Mouse (Mus musculus) bone marrow macrophage, adult 2 months (primary cell): ENCODE results near the gene Msx3. TPM values are rescaled to one million over a fixed set of nuclear protein-coding genes. Genes with fewer than 3 reads are reported as not detected.
A peak's percentile ranks its signal among the peaks of the same experiment; 100 is the strongest.

Source experiments
- H3K27ac ChIP-seq: 2 replicates; pipeline ENCODE4 v1.5.1; 2012; ENCODE audit warnings: low read depth, low read length; ENCODE audit not compliant: insufficient read depth
- H3K4me1 ChIP-seq: 2 replicates; pipeline ENCODE4 v1.6.1; 2012; ENCODE audit warnings: low read length; ENCODE audit not compliant: control insufficient read depth, insufficient read depth
- H3K4me3 ChIP-seq: 2 replicates; pipeline ENCODE4 v1.5.1; 2012; ENCODE audit warnings: mild to moderate bottlenecking, low read length, moderate library complexity; ENCODE audit not compliant: insufficient read depth
- CTCF ChIP-seq: IDR thresholded peaks from 2 replicates; pipeline ENCODE4 v1.5.1; 2012; ENCODE audit warnings: low read depth, mild to moderate bottlenecking, low read length, moderate library complexity
- POLR2A ChIP-seq: IDR thresholded peaks from 2 replicates; pipeline ENCODE4 v1.6.1; 2012; ENCODE audit warnings: mild to moderate bottlenecking, low read depth, low read length, borderline replicate concordance
- polyA plus RNA-seq: library from polyadenylated mRNA; stranded (reverse); fragments of >200 nt; gene quantifications from 2 replicates; pipeline ENCODE4 v1.2.4, GENCODE M21; 2012; ENCODE audit not compliant: missing spikeins, insufficient read depth, insufficient read length

Gene Msx3
- polyA plus RNA-seq, 1 experiment, result not detected

DNA sequence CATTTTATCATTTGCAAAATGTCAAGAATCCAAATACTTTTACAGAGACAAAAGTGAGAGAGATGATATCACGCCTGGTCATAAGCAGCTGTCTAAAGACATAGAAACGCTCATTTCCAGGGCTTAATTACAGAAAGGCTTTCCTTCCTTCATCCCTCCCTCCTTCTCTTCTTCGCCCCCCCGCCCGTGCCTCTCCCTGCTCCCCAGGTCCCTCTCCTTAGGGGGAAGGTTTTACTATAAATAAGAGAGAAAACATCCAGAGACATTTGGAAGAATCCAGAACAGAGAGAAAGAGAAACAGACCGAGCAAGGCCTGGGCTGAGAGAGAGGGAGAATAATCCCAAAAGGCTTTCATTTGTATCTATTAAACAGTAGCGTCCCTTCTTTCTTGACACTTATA, 13.4 kb downstream of the Msx3 start:
- TF ChIP-seq CTCF, result no peak
- TF ChIP-seq POLR2A, result no peak
- peak overlapping the region; percentile 88 for H3K4me3 ChIP-seq
- 0 out of 2 replicates have a peak overlapping the region, but pooled peaks have one; percentile 21 for H3K27ac ChIP-seq
- peaks cover 11% of the 10 kb centered on the region for H3K4me1 ChIP-seq

DNA sequence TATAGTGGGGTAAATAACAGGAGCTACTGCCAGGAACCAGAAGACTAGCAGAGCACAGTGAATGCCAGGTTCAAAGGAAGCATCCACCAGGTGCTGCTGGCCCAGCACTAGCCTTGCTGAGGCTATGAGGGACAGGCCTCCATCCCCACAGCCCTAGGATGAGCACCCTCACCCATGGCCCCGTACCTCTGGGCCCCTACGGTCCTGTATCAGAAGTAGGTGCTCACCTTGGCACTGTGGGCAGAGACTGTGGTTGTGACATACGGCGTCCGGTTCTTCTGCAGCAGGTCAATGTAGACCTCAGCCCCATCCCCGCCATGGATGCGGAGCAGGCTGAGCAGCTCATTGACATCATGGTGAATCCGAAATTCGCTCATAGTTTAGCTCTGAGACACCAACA, 15.5 kb downstream of the Msx3 start:
- H3K4me3 ChIP-seq, result no peak overlapping the region
- TF ChIP-seq POLR2A (no peak), CTCF (no peak)
- peaks cover 11% of the 10 kb centered on the region for H3K4me1 ChIP-seq
- no peak overlapping the region for H3K27ac ChIP-seq

DNA sequence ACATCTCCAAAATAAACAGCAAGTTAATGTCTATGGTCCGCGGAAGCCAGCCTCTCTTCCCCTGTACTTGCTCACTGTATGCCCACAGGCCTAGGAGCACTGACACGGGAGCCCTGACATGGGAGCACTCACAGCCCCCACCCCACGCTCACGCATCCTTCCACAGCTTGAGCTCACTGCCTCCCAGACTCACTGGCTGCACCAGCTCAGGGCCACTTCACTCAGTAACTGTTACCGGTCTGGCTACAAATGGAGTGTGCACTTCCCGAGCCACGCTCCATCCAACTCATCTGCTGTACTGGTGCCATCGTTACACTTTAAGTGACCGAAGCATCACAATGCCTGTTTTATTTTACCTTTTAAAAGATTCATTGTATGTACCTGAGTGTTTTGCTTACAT, 16.5 kb downstream of the Msx3 start:
- TF ChIP-seq POLR2A, result no peak
- no peak for TF ChIP-seq CTCF
- no peak overlapping the region for H3K4me3 ChIP-seq
- peaks cover 11% of the 10 kb centered on the region for H3K4me1 ChIP-seq
- H3K27ac ChIP-seq, result no peak overlapping the region

DNA sequence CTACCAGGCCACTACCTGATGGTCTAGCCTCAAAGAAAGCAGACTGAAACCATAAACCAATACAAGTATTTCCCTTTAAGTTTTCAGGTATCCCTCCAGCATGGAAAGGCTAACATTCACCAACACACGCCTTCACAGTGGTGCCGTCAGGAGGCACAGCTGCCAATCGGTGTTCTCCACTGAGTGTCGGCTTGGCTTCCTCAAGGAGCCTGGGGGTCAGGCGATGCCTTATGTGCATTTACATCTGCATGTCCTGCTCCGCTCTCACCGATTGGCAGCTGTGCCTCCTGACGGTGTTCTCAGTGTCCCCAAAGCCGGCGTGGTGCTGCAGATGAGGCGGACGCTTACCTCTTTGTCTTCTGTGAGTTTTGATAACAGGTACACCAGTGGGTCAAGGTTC, 17.1 kb downstream of the Msx3 start:
- TF ChIP-seq POLR2A (no peak), CTCF (no peak)
- Histone ChIP-seq H3K27ac (no peak overlapping the region), H3K4me3 (no peak overlapping the region), H3K4me1 (peaks cover 5% of the 10 kb centered on the region)

DNA sequence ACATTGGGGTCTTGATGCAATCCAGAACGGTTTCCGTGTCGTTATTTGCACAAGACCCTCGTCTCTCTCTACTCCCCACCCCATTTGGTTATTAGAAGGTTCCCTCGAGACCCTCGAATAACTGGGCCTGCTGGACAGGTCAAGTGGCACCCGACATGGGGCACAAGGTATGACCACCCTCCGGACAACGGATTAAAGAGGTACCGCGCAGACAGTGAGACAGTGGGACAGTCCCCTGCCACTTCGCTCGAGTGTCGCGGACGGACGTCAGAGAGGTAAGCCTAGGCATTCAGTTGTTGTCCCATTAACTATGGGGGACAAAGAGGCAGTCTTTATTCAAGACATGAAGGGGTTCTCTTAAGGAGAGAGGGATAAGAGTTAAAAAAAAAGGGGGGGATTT, 37.6 kb downstream of the Msx3 start:
- H3K4me3 ChIP-seq, result no peak overlapping the region
- TF ChIP-seq CTCF (no peak), POLR2A (no peak)

DNA sequence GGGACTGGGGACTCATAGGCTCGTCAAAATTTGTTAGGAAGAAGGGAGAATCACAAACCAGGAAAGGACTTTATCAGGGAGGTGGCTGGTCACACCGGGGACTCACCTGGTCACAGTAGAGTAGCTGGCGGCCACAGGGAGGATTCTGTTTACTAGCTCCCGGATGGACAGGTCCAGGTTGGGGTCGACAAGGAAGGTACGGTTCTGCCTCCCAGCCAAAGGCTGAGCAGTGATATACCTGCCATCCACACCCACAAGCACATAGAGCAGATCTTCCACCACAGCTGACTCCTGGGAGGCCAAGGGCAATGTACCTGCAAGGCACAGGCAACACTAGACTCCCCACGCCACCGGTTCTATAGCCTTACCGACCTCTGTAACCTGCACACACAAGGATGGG, 41.1 kb downstream of the Msx3 start:
- no peak for TF ChIP-seq POLR2A
- TF ChIP-seq CTCF, result no peak
- Histone ChIP-seq H3K27ac (no peak overlapping the region), H3K4me1 (no peaks in the 10 kb centered on the region), H3K4me3 (no peak overlapping the region)

More for the DNA sequence above, 37.6 kb downstream of the Msx3 start:
- no peaks in the 10 kb centered on the region for H3K4me1 ChIP-seq
- H3K27ac ChIP-seq, result no peak overlapping the region

DNA sequence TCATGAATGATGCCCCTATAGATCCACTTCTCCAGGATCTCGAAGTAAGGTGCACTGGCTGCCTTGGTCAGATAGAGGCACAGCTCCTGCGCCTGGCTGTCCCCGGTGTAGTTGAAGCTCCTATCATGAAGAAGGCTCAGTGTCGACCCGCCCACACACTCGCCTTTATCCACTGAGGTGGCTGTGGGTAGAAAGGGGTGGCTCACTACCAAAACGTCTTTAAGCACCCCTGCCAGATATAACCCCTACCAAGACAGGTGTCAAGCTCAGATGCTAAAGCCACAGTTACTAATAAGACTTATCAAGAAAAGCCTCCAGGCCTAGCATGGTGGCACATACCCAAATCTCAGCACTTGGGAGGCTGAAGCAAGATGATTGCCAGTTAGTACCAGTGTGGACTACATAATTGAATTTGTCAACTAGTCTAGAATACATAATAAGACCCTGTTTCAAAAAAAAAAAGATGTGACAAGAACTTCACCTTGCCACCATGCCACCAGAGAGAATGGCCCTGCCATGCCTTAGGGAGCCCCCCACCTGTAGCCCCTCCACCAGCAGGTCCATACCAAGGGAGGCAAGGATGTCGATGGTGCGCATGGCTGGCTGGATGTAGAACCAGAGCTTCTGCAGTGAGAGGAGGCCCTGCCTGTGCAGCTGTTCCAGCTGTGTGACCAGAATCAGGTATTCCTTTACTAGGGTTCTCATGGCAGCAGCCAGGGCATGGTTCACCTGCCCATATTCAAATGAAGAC, 41.9 kb downstream of the Msx3 start:
- no peak overlapping the region for H3K4me3 ChIP-seq
- no peaks in the 10 kb centered on the region for H3K4me1 ChIP-seq
- TF ChIP-seq CTCF (no peak), POLR2A (no peak)
- H3K27ac ChIP-seq, result no peak overlapping the region

DNA sequence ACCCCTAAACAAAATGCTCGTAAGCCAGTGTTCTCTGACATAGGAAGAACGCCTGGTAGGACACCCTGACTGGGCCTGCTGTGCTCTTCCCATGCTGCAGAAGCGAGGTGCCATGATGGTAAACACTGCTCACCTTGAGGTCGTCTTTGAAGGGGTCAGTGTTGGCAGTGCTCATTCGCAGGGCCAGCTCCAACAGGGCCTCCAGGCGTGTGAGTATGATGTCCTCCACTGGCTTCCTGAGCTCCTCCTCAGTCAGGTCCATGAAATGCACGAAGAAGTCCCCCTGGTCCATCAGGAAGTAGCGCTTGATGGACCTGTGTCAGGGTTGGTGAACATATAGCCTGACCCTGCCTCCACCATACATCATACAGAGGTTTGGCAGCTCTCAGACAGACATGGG, 44.2 kb downstream of the Msx3 start:
- H3K4me3 ChIP-seq, result no peak overlapping the region
- TF ChIP-seq POLR2A (no peak), CTCF (no peak)
- H3K27ac ChIP-seq, result no peak overlapping the region
- no peaks in the 10 kb centered on the region for H3K4me1 ChIP-seq

DNA sequence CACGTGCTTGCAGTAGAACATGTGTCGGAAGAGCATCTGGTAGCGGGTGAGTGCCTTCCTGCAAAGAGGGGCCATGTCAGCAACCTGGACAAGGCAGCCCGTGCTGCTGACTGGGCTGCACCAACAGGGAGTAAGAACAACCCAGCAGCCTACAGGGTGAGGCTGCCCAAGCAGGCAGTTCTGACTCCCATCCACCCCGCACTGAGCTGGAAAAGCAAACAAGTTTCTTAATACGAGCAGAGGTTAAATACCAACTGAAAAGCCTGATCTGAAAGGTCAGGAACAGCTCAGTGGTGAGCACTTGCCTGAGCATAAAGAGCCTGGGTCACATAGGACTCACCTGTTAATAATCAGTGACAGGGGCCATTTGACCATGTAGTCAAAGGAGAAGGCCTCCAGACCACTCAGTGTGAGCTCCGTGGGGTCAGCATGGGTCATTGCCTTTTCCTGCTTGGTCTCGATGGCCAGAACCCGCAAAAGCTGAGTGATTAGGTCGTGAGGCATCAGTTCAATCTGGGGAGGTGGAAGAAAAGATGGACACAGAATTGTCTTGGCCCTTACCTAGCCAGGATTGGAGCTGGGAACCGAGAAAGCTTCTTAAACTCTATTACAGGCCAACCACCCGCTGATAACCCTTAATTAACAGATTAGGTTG, 47.7 kb downstream of the Msx3 start:
- Histone ChIP-seq H3K27ac (no peak overlapping the region), H3K4me1 (no peaks in the 10 kb centered on the region), H3K4me3 (no peak overlapping the region)
- TF ChIP-seq POLR2A, result no peak
- no peak for TF ChIP-seq CTCF

DNA sequence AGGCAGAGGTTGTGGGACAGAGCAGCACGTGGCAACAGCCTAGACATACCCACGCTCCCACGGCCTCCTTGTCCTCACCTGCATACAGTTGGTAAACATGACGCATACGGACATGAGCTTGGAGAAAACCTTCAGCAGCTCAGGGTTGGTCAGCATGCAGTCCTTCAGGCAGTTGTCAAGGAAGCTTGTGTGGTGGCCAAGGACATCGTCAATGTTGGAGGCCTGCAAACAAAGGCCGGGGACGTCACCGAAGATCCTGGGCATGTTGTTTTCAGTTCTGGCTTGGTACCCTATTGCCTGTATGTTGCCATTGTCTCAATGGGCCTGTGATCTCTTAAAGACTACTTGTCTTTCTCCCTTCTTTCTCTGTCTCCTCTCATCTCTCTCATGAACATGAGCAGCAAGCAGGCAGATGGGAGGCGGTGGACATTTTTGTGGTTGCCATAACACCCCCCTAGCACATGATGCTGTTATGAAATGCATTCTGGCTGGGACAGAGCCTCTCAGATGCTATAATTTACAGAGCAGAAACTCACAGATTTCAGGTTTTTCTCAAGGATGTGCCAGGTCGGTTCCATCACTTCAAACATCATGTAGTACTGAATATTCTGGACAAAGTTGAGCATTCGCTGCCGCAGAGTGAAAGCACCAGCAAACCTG, 50.1 kb downstream of the Msx3 start:
- H3K4me3 ChIP-seq, result no peak overlapping the region
- H3K4me1 ChIP-seq, result peaks cover 5% of the 10 kb centered on the region
- no peak for TF ChIP-seq POLR2A
- no peak for TF ChIP-seq CTCF
- no peak overlapping the region for H3K27ac ChIP-seq

Other genes starting within 250 kb of the Msx3 start
- not detected in 2 replicates for gene Adgra1, start 214.9 kb downstream of the Msx3 start, polyA plus RNA-seq
- gene Kndc1, start 154.4 kb downstream of the Msx3 start, polyA plus RNA-seq, result not detected in 2 replicates
- not detected in 2 replicates for gene Utf1, start 105.3 kb downstream of the Msx3 start, polyA plus RNA-seq
- not detected in 2 replicates for gene 6430531B16Rik, start 70.3 kb downstream of the Msx3 start, polyA plus RNA-seq
- gene Adam8, start 56.5 kb downstream of the Msx3 start, polyA plus RNA-seq, result 240 and 334 TPM in 2 replicates
- 37.7 and 38.7 TPM in 2 replicates for gene Zfp511, start 12.7 kb downstream of the Msx3 start, polyA plus RNA-seq
- gene Tubgcp2, start 12.4 kb downstream of the Msx3 start, polyA plus RNA-seq, result 17.9 and 18.5 TPM in 2 replicates
- gene Caly, start 33.5 kb upstream of the Msx3 start, polyA plus RNA-seq, result not detected in 2 replicates
- not detected in 2 replicates for gene Prap1, start 44.3 kb upstream of the Msx3 start, polyA plus RNA-seq
- gene Fuom, start 53.4 kb upstream of the Msx3 start, polyA plus RNA-seq, result 19.0 and 22.5 TPM in 2 replicates
- gene Paox, start 66.7 kb upstream of the Msx3 start, polyA plus RNA-seq, result 20.1 and 25.9 TPM in 2 replicates
- gene Echs1, start 67.4 kb upstream of the Msx3 start, polyA plus RNA-seq, result 44.9 and 45.7 TPM in 2 replicates
- 10.5 and 10.8 TPM in 2 replicates for gene Mtg1, start 88.5 kb upstream of the Msx3 start, polyA plus RNA-seq
- not detected in 2 replicates for gene Sprn, start 105.8 kb upstream of the Msx3 start, polyA plus RNA-seq
- gene Olfr522, start 115.7 kb upstream of the Msx3 start, polyA plus RNA-seq, result not detected in 2 replicates
- not detected in 2 replicates for gene Olfr523, start 124.1 kb upstream of the Msx3 start, polyA plus RNA-seq
- gene Olfr524, start 156.9 kb upstream of the Msx3 start, polyA plus RNA-seq, result not detected in 2 replicates
- not detected in 2 replicates for gene Cd163l1, start 169.2 kb upstream of the Msx3 start, polyA plus RNA-seq
- not detected in 2 replicates for gene 5830411N06Rik, start 198.2 kb upstream of the Msx3 start, polyA plus RNA-seq